Mouse (Mus musculus): ENCODE data around the gene B4galt3.

Gene B4galt3

DNA sequence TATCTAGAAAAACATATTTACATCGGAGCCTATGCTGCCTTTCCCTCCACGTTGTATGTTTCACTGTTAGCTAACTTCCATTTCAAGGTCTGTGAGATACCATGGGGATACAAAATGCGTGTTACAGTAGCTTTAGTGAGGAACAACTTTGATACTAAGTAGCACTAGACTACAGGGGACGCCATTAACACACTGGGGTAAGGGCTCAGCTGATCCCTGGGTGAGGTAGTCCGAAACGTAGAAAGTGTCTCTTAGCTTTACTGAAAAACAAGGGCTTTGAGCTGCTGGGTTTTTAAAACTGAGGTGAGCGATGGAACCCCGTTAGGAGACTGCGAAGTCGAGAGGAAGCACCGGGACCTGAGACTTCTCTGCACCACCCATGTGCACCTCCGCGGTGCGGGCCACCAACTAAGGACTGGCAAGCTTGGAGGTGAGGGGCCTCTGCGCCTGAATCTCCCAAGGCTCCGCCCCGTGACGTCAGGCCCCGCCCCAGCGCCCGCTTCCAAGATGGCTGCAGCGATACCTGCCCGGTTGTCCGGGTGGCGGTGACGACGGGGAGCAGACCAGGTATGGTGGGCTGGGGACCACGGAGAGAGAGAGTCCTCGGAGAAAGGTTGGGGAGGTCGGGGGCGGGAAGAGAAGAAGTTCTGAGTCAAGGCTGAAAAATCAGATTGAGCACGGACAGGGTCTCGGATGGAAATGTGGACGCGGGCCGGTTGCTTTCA is at the start of gene B4galt3:
B4galt3 (plus strand) TSS at position 481 of the 725 bp plus-strand sequence.
- peak; percentile 96 for DNase-seq (ENCODE audit: low spot score in 2 of 2)

DNA sequence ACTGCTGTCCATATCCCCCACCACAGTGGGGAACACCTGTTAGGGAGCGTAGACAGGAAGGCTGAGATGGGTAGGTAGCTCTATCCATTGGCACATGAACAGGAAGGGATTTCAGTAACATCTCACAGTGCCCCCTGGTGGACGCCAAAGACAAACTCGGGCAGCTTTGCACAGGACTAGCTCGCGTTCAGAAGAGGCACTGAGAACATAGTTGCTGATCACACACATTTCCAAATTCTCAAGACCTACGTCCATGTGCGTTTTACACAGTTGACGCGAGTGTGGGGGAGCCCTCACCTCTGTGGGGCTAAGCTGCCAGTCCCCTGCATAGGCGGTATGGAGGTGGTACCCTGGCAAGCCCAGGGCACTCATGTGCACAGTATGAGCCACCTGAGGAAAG is 49.3 kb upstream of the B4galt3 start:
- peak; percentile 93 to 94 for DNase-seq (ENCODE audit: low spot score in 2 of 2)

GRCm38 (mm10) chr1:171221281-171222193 is 48.6 kb upstream of the B4galt3 start:
- DNase-seq (ENCODE audit: low spot score in 2 of 2), result peak in 1 of 2 experiments; percentile 28

DNA sequence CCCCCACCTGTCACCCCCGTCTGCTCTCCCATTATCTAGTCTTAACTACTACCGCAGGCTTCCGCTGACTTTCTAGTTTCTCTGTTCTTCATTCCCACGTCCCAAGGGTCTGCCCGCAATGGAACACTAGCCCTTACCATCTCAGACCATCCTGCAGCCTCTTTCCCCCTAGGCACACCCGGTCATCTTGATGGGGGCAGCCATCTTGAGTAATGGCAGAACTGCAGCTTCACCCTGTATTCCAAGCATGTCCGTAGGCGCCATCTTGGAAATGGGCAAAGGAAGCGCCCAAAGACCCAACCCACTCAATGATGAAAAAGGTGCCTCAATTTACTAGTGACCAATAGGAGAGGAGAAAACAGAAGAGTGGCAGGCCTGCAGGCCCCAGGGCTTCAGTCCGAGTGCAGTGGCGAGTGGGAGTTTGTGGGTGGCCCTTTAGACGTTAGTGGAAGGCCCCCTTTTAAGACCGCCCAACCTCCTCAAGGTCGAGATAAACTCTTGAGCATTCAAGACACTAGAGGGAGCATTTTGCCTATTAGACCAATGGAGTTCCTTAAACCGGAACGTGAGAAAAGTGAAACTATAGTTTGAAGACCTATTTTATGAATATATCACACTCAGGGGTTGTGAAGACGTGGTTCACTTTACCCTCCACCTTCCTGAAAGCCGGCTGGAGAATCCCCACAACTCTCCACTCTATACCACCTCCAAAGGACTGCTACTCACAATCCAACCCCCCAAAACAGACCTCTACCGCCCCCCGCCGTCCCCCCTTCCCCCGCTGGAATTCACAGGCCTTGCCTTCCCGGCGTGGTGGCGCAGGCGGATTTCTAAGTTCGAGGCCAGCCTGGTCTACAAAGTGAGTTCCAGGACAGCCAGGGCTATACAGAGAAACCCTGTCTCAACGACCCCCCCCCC is 47.6 kb upstream of the B4galt3 start, which contains the start of gene Tomm40l:
Tomm40l (minus strand) TSS at position 277 of the 918 bp plus-strand sequence.
- peak; percentile 94 to 96 for DNase-seq (ENCODE audit: low spot score in 2 of 2)

DNA sequence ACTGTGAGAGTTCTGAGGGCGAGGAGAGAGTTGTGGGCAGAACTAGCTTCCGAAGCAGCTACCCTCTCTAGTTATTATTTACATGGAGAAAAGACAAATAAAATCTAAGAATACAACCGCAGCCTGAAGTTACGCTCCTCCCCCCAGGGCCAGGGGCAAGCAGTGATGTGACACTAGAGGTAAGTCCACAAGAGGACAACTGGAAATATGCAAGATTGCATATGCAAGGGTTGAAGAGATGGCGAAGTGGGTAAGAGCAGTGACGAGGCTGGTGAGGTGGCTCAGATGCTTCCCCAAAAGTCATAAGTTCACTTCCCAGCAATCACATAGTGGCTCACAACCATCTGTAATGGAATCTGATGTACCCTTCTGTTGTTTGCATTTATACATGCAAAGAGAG is 47.0 kb upstream of the B4galt3 start:
- no peak for DNase-seq (ENCODE audit: low spot score in 2 of 2)

DNA sequence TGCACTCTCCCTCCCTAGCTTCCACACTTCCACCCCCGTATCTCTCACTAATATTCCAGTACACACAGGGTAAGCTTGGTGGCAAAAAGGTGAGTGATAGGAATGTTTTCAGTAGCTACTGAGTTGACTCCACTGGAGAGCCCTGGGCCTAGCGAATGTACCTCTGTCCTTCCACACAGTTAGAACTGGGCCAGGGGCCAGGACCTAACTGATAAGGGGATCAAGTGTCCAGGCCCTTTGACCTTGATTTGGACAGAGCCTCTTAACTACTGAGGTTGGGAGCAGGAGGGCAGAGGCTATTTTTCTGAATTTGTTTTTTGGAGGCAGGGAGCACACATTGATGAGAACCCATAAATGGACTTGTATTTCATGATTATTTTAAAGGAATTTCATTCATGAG is 46.3 kb upstream of the B4galt3 start:
- DNase-seq (ENCODE audit: low spot score in 2 of 2), result no peak

GRCm38 (mm10) chr1:171224857-171225256 is 45.3 kb upstream of the B4galt3 start, which contains the start of gene Apoa2:
Gene Apoa2, plus strand, starts transcription at chr1:171225054.
- DNase-seq (ENCODE audit: low spot score in 2 of 2), result no peak

- no peak for DNase-seq (ENCODE audit: low spot score in 2 of 2)
Observed at GRCm38 (mm10) chr1:171226780-171227179, 43.3 kb upstream of the B4galt3 start.

- no peak for DNase-seq (ENCODE audit: low spot score in 2 of 2)
Observed at GRCm38 (mm10) chr1:171227879-171228278, 42.2 kb upstream of the B4galt3 start.

DNA sequence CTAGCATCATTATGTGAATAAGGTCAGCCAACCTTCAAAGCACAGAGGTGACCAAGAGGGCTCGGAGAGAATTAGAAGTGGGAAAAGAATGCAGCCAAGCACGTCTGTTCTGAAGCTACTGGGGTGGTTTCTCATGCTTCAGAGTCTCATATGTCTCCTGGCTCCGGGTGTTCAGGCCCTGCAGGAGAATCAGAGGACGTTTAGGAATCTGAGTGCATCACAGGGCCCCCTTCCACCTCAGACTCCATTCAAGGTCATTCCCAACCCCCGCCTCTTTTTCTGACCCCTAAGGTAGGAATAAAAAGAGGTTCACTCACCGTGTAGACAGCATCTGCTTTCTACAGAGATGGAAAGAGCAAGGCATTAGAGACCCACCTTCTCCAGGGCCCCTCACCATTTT is 40.4 kb upstream of the B4galt3 start:
- DNase-seq (ENCODE audit: low spot score in 2 of 2), result no peak

DNA sequence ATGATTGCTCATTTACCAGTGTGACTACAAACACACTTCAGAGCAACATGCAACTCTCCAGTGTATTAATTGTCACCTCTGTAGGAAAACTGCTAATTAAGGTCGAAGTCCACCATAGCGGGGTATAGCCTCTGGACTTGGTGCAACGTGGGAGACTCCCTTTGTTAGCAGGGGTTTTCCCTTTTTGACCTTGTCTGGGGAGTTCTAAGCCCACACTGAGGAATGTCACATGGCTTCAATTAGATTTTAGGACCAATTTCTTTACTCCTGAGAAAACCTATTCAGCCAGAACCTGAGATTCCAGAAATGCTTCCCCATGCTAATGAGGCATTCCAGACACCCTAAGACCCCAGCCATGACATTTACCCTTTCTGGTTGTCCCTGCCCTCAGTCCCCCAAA is 39.9 kb upstream of the B4galt3 start:
- DNase-seq (ENCODE audit: low spot score in 2 of 2), result no peak

DNA sequence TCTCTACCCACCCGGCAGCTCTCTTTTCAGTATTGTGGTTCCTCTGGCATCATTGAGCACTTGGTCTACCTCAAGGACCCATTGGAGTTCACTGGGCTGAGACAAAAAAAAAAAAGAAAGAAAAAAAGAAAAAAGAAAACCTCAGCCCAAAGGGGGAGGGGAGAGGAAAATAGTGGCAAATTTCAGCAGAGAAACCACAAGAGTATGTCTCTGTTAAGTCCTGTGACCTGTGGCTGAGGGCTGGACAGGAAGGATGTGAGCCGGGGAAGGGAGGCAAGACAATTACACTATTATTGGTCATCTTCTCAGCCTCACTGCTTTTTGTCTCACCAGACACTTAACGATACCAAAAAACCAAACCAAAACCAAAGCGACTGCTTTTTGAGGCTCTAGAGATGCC is 38.3 kb upstream of the B4galt3 start:
- no peak for DNase-seq (ENCODE audit: low spot score in 2 of 2)

GRCm38 (mm10) chr1:171232348-171232747 is 37.8 kb upstream of the B4galt3 start:
- DNase-seq (ENCODE audit: low spot score in 2 of 2), result no peak

GRCm38 (mm10) chr1:171232800-171233730 is 37.1 kb upstream of the B4galt3 start:
- DNase-seq (ENCODE audit: low spot score in 2 of 2), result no peak

GRCm38 (mm10) chr1:171234126-171234525 is 36.0 kb upstream of the B4galt3 start, which contains the start of gene Fcer1g:
Gene Fcer1g, minus strand, starts transcription at chr1:171234365.
- no peak for DNase-seq (ENCODE audit: low spot score in 2 of 2)

DNA sequence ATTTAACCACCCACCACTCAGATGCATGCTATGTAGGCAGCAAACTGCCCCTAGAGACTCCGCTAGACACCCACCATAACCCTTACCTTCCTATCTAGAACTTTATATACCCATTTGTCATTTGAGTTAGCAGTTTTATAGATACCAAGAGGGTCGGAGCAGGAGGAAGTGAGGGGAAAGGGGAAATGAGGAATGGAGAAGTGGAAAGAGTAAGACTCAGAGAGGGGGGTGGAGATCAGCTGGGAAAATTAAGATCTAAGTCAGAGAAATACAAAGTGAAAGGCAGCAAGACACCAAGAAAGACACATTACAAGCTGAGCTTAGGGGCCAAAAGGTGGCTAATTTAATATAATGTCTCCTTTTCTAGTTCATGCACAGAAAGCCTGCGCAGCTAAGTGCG is 35.6 kb upstream of the B4galt3 start:
- DNase-seq (ENCODE audit: low spot score in 2 of 2), result no peak

- DNase-seq (ENCODE audit: low spot score in 2 of 2), result no peak
Observed at GRCm38 (mm10) chr1:171235791-171236190, 34.3 kb upstream of the B4galt3 start.

GRCm38 (mm10) chr1:171237438-171237837 is 32.7 kb upstream of the B4galt3 start:
- no peak for DNase-seq (ENCODE audit: low spot score in 2 of 2)

GRCm38 (mm10) chr1:171238463-171238862 is 31.7 kb upstream of the B4galt3 start:
- peak; percentile 41 to 51 for DNase-seq (ENCODE audit: low spot score in 2 of 2)

GRCm38 (mm10) chr1:171239992-171240744 is 30.0 kb upstream of the B4galt3 start:
- no peak for DNase-seq (ENCODE audit: low spot score in 2 of 2)

Measured in right cerebral cortex, adult 2 months (tissue).